Mouse (Mus musculus): ENCODE results near the gene Filip1.

GRCm38 (mm10) chr9:79919303-79919721, 93.3 kb downstream of the Filip1 start:
- TF ChIP-seq POLR2A (IDR thresholded peaks at IDR 0.05; ENCODE audit: low read depth, low read length): no peak
- TF ChIP-seq CTCF (IDR thresholded peaks at IDR 0.05; ENCODE audit: extremely low read depth, insufficient read length, insufficient replicate concordance, low read depth, low read length): no peak
